Mouse (Mus musculus): ENCODE results near the gene Mtor. TPM values are rescaled to one million over a fixed set of nuclear protein-coding genes. Genes with fewer than 3 reads are reported as not detected.

Mtor gene
- polyA plus RNA-seq, 1 experiment from 2014 or later = 27.2 TPM

DNA sequence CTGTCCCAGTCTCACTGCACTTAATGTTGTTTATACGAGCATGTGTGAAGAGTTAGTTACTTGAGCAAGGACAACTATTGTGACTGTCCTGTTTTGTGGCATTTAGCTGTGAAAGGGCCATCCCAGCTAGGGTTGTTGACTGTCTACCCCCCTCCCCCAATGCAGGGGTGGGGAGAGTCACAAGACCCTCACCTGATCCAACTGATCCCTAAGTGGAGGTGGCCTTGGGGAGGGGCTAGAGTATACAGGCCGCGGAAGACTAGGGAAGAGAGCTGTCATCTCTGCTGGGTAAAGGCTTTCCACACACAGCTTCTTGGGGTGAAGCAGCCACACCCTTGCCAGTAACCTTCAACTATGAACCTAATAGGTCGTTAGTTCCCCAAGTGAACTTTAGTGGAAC is 151.9 kb downstream of the Mtor start:
- Histone ChIP-seq H3K4me2 (replicated peaks; ENCODE audit: low read depth, low read length) (no peak overlapping the region), H3K27me3 (ENCODE audit: control insufficient read depth, insufficient read depth, low read length) (no peaks in the 10 kb centered on the region), H3K4me1 (ENCODE audit: control insufficient read depth, insufficient read depth, low read length) (no peaks in the 10 kb centered on the region), H3K36me3 (ENCODE audit: control insufficient read depth, insufficient read depth, low read length) (peaks cover 15% of the 10 kb centered on the region), H3K27ac (ENCODE audit: low read depth, low read length) (no peak overlapping the region), H3K4me3 (ENCODE audit: low read length) (no peak overlapping the region), H3K9me3 (ENCODE audit: control insufficient read depth, low read length) (0 out of 2 replicates have a peak, but pooled peaks cover 5% of the 10 kb centered on the region), H3K9ac (ENCODE audit: low read depth, low read length) (no peak overlapping the region)
- WGBS = 87% methylated on average over 4 of the region's 4 CpGs
- ATAC-seq (ENCODE audit: low FRiP score, low TSS enrichment) = no peak

- no peaks in the 10 kb centered on the region for H3K4me1 ChIP-seq (ENCODE audit: control insufficient read depth, insufficient read depth, low read length)
- no peaks in the 10 kb centered on the region for H3K27me3 ChIP-seq (ENCODE audit: control insufficient read depth, insufficient read depth, low read length)
- peaks cover under 1% of the 10 kb centered on the region; the same call in 1 of the 2 replicates for H3K36me3 ChIP-seq (ENCODE audit: control insufficient read depth, insufficient read depth, low read length)
- H3K4me2 ChIP-seq (replicated peaks; ENCODE audit: low read depth, low read length) = no peak overlapping the region
- H3K9me3 ChIP-seq (ENCODE audit: control insufficient read depth, low read length) = 0 out of 2 replicates have a peak, but pooled peaks cover 5% of the 10 kb centered on the region
- H3K27ac ChIP-seq (ENCODE audit: low read depth, low read length) = no peak overlapping the region
- no peak overlapping the region for H3K4me3 ChIP-seq (ENCODE audit: low read length)
- no peak overlapping the region for H3K9ac ChIP-seq (ENCODE audit: low read depth, low read length)
- WGBS = 89% methylated on average over 4 of the region's 4 CpGs
- ATAC-seq (ENCODE audit: low FRiP score, low TSS enrichment) = no peak
Measured at GRCm38 (mm10) chr4:148601871-148602270, 153.5 kb downstream of the Mtor start.

DNA sequence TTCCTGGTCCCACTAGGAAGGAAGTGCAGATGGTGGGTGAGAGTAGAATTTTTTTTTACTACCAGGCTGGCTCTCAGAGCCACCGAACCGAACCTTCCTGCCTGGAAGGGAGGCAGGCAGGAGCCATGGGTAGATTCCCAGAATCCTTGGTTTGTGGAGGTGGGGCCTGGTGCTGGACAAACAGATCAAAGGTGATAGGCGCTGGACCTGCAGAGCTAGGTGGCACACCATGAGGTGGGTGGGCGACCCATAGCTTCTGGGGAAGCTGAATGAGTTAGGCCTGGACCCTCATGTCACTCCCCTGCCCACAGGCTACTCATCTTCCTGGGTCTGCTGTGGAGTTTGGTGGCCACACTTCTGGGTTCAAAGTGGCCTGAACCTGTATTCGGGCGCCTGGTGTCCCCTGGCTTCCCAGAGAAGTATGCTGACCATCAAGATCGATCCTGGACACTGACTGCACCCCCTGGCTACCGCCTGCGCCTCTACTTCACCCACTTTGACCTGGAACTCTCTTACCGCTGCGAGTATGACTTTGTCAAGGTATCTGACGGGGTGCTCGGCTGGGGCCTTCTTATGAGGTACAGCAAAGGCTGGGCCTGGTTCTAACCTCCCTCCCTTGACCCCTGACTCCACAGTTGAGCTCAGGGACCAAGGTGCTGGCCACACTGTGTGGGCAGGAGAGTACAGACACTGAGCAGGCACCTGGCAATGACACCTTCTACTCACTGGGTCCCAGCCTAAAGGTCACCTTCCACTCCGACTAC is 154.1 kb downstream of the Mtor start, which contains the start of gene Masp2:
TSS of gene Masp2 (plus strand) at position 198 of the 764 bp plus-strand sequence.
- no peak for ATAC-seq (ENCODE audit: low FRiP score, low TSS enrichment)
- Histone ChIP-seq H3K4me2 (replicated peaks; ENCODE audit: low read depth, low read length) (no peak within 1 kb of the TSS), H3K9ac (ENCODE audit: low read depth, low read length) (no peak within 1 kb of the TSS), H3K4me1 (ENCODE audit: control insufficient read depth, insufficient read depth, low read length) (no peaks in the 10 kb centered on the region), H3K27me3 (ENCODE audit: control insufficient read depth, insufficient read depth, low read length) (no peaks in the 10 kb centered on the region), H3K4me3 (ENCODE audit: low read length) (no peak within 1 kb of the TSS), H3K27ac (ENCODE audit: low read depth, low read length) (no peak within 1 kb of the TSS), H3K36me3 (ENCODE audit: control insufficient read depth, insufficient read depth, low read length) (no peaks in the 10 kb centered on the region; the same call in 1 of the 2 replicates), H3K9me3 (ENCODE audit: control insufficient read depth, low read length) (0 out of 2 replicates have a peak, but pooled peaks cover 5% of the 10 kb centered on the region)
- WGBS = 86% methylated on average over 14 of the region's 14 CpGs

DNA sequence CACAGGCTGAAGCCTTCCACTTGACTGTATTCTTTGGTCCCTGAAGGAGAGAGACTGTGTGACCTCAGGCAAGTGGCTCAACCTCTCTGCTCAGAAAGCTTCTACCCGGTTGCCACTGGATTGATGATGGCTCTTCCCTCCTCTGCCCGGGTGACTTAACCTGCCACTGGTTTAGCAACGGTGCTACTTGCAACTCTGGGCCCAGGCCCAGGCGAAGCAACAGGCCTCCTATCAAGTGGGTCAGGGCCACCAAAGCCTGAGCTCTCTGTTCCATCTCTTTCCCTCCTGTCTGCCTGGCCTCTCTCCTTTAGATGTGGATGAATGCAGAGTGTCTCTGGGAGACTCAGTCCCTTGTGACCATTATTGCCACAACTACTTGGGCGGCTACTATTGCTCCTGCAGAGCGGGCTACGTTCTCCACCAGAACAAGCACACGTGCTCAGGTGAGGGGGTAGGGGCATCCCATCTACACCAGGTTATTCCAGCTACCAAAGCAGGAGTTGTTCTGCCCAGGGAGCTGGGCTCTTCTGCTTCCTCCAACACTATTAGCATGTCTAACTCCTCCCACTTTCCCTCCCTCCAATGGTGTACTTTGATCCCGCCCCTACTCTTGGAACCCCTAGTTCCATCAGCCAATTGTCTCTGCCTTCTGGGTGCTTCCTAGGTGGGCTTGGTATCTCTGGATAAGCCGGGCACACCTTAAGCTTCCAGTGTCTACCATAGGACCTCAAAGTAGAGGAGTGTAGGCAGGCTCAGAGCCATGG is 155.1 kb downstream of the Mtor start:
- no peak overlapping the region for H3K4me2 ChIP-seq (replicated peaks; ENCODE audit: low read depth, low read length)
- no peaks in the 10 kb centered on the region; the same call in 1 of the 2 replicates for H3K36me3 ChIP-seq (ENCODE audit: control insufficient read depth, insufficient read depth, low read length)
- ATAC-seq (ENCODE audit: low FRiP score, low TSS enrichment) = no peak
- no peak overlapping the region for H3K27ac ChIP-seq (ENCODE audit: low read depth, low read length)
- no peak overlapping the region for H3K9ac ChIP-seq (ENCODE audit: low read depth, low read length)
- 0 out of 2 replicates have a peak, but pooled peaks cover 5% of the 10 kb centered on the region for H3K9me3 ChIP-seq (ENCODE audit: control insufficient read depth, low read length)
- H3K4me1 ChIP-seq (ENCODE audit: control insufficient read depth, insufficient read depth, low read length) = no peaks in the 10 kb centered on the region
- no peak overlapping the region for H3K4me3 ChIP-seq (ENCODE audit: low read length)
- no peaks in the 10 kb centered on the region for H3K27me3 ChIP-seq (ENCODE audit: control insufficient read depth, insufficient read depth, low read length)
- 70% methylated on average over 10 of the region's 10 CpGs for WGBS

- no peak overlapping the region for H3K27ac ChIP-seq (ENCODE audit: low read depth, low read length)
- H3K4me2 ChIP-seq (replicated peaks; ENCODE audit: low read depth, low read length) = no peak overlapping the region
- no peak overlapping the region for H3K4me3 ChIP-seq (ENCODE audit: low read length)
- no peaks in the 10 kb centered on the region for H3K36me3 ChIP-seq (ENCODE audit: control insufficient read depth, insufficient read depth, low read length)
- no peaks in the 10 kb centered on the region for H3K9me3 ChIP-seq (ENCODE audit: control insufficient read depth, low read length)
- no peak overlapping the region for H3K9ac ChIP-seq (ENCODE audit: low read depth, low read length)
- 0 out of 2 replicates have a peak, but pooled peaks cover 3% of the 10 kb centered on the region for H3K4me1 ChIP-seq (ENCODE audit: control insufficient read depth, insufficient read depth, low read length)
- no peaks in the 10 kb centered on the region for H3K27me3 ChIP-seq (ENCODE audit: control insufficient read depth, insufficient read depth, low read length)
- 77% methylated on average over 7 of the region's 7 CpGs for WGBS
- no peak for ATAC-seq (ENCODE audit: low FRiP score, low TSS enrichment)
Measured at GRCm38 (mm10) chr4:148604141-148604540, 155.7 kb downstream of the Mtor start.

DNA sequence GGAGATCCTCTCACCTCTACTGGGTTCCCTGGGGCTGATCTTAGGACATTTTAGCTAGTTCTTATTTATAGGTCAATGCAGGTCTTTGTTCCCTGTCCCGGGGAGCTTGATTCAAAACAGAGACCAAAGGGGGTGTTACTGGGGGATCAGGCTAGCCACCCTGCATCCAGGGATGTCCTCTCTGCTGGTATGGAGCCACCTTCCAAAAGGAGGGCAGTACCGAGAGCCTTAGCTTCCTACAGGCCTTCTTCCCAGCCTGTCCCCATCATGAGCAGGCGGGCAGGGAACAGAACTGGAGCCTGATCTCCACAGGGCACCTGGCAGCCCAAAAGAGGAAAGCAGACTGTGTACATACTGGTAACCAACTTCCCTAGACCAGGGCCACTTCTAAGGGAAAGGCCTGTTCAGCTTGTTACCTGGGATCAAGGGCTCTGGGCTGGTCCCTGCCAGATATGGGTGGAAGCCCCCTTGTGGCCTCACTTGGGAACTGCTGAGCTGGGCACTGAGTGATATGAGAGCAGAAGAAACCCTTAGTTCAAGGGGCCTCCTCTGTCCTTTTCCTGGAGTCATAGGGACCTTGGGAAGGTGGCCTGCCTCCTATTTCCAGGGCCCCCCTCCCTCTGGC is 156.2 kb downstream of the Mtor start:
- no peaks in the 10 kb centered on the region for H3K9me3 ChIP-seq (ENCODE audit: control insufficient read depth, low read length)
- no peak for ATAC-seq (ENCODE audit: low FRiP score, low TSS enrichment)
- H3K4me1 ChIP-seq (ENCODE audit: control insufficient read depth, insufficient read depth, low read length) = 0 out of 2 replicates have a peak, but pooled peaks cover 4% of the 10 kb centered on the region
- no peak overlapping the region for H3K4me2 ChIP-seq (replicated peaks; ENCODE audit: low read depth, low read length)
- H3K9ac ChIP-seq (ENCODE audit: low read depth, low read length) = no peak overlapping the region
- H3K27ac ChIP-seq (ENCODE audit: low read depth, low read length) = no peak overlapping the region
- WGBS = 94% methylated on average over 3 of the region's 3 CpGs
- H3K36me3 ChIP-seq (ENCODE audit: control insufficient read depth, insufficient read depth, low read length) = no peaks in the 10 kb centered on the region
- H3K4me3 ChIP-seq (ENCODE audit: low read length) = no peak overlapping the region
- H3K27me3 ChIP-seq (ENCODE audit: control insufficient read depth, insufficient read depth, low read length) = no peaks in the 10 kb centered on the region

Other genes with a start within 250 kb of the Mtor start
- 0.14 and 0.34 TPM in 2 replicates for gene Disp3, start 160.6 kb upstream of the Mtor start, polyA plus RNA-seq (2014; fragmentation: Nextera tagmentation; extraction: Ambion mirVana)
- gene Ubiad1, start 3.8 kb upstream of the Mtor start, polyA plus RNA-seq (2014; fragmentation: Nextera tagmentation; extraction: Ambion mirVana) = 13.4 and 18.6 TPM in 2 replicates
- gene Angptl7, start 51.8 kb downstream of the Mtor start, polyA plus RNA-seq (2014; fragmentation: Nextera tagmentation; extraction: Ambion mirVana) = 0.54 and 1.4 TPM in 2 replicates
- gene Exosc10, start 109.8 kb downstream of the Mtor start, polyA plus RNA-seq (2014; fragmentation: Nextera tagmentation; extraction: Ambion mirVana) = 65.7 and 101 TPM in 2 replicates
- gene Srm, start 142.9 kb downstream of the Mtor start, polyA plus RNA-seq (2014; fragmentation: Nextera tagmentation; extraction: Ambion mirVana) = 214 and 242 TPM in 2 replicates
- 0.37 TPM in 1 of 2 replicates, not detected in the other for gene Masp2, start 153.9 kb downstream of the Mtor start, polyA plus RNA-seq (2014; fragmentation: Nextera tagmentation; extraction: Ambion mirVana)
- gene Tardbp, start 178.4 kb downstream of the Mtor start, polyA plus RNA-seq (2014; fragmentation: Nextera tagmentation; extraction: Ambion mirVana) = 183 TPM in 2 replicates
- gene Gm572, start 194.7 kb downstream of the Mtor start, polyA plus RNA-seq (2014; fragmentation: Nextera tagmentation; extraction: Ambion mirVana) = not detected in 2 replicates

All from kidney, embryonic 14.5 days (tissue).